Mouse (Mus musculus) cerebellum, postnatal 14 days (tissue): ENCODE results near the gene Arl3.

ENCODE experiments used
- DNase-seq, 2 experiments: peaks; one replicate each; pipeline ENCODE4 v3.0.0; 2021; ENCODE audit warnings: mixed read lengths in 2 of 2

Gene Arl3

GRCm38 (mm10) chr19:46532031-46532688, 40.8 kb downstream of the Arl3 start:
- peak; percentile 44 to 64 for DNase-seq

GRCm38 (mm10) chr19:46531071-46532030, 41.6 kb downstream of the Arl3 start:
- peak in 1 of 2 experiments; percentile 37 for DNase-seq

GRCm38 (mm10) chr19:46530449-46530990, 42.5 kb downstream of the Arl3 start:
- DNase-seq: peak in 1 of 2 experiments; percentile 15

DNA sequence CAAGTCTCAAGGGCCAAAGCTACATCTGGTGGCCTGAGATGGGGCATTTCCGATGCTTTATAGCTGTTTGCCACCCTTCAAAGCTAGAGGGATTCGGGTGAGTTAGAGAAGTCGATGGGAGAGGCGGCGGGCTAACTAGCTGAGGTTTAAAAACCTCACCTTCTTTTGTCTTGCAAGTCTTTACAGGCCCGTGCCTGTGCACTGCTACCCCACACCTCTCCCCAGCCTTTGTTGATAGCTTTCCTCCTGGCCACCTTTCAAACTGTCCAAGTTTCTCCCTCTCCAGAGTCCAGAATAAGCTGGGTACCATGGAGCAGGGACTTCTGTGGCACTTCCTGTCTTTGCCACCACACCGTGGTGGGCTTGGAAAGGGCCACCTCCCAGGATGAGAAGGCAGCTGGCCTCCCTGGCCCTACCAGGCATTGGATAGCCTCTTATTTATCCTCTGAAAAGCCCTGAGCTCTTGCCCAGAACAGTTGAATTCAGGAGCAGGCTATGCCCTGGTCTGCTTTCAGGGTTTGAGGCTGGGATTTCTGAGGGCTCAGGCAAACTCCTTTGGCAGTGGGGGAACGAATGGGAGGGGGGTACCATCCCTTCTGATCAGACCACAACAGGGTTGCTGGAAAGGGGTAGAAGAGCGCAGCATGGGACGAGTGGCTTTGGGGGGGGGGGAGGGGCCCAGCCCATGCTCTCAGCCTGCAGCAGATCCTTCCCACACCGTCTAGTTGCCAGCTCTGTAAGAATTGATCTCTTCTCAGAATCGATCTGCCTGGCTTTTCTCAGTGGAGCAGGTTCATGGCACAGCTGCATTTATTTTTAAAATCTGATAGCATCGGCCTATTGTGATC, 43.2 kb downstream of the Arl3 start:
- DNase-seq: peak in 1 of 2 experiments; percentile 26

- peak; percentile 65 to 69 for DNase-seq
Measured at GRCm38 (mm10) chr19:46528529-46529213, 44.3 kb downstream of the Arl3 start.

DNA sequence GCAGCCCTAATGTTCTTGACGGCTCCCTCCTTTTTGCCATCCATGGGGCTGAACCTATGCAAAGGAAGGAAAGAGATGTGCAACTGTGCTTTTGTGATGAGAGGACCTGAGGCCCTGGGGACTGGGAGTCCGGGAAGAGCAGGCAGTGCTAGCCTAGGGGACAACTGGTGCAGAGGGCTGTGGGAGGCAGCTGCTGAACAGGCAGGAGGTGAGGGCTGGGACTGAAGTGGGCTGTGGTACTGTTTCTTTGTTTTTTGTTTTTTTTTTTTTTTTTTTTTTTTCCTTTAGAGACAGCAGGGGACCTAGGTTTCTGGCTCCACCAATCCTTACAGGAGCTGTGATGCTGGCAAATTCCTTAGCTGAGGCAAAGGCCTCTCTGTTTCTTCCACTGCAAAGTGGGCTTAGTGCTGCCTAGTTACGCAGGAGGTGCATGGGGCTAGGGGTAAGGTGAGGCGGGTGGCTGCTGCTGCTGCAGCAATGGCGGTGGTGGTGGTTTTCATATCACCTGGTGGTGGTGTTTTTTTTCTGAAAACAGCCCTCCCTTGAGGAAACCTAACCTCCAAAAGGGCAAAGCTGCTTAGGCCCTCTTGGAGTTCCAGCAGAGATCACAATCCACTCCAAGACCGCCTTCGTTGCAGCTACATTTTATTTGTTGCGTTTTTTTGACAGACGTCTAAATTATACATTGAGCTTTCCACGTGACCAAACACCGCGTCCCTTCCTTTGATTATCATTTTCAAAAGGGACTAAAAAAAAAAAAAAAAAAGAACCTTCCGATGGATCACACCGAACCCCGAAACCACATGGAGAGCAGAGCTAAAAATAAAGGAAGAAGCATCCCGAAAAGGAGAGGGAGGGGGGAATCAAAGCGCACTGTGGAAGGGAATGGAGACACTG, 45.1 kb downstream of the Arl3 start:
- peak in 1 of 2 experiments; percentile 23 for DNase-seq

DNA sequence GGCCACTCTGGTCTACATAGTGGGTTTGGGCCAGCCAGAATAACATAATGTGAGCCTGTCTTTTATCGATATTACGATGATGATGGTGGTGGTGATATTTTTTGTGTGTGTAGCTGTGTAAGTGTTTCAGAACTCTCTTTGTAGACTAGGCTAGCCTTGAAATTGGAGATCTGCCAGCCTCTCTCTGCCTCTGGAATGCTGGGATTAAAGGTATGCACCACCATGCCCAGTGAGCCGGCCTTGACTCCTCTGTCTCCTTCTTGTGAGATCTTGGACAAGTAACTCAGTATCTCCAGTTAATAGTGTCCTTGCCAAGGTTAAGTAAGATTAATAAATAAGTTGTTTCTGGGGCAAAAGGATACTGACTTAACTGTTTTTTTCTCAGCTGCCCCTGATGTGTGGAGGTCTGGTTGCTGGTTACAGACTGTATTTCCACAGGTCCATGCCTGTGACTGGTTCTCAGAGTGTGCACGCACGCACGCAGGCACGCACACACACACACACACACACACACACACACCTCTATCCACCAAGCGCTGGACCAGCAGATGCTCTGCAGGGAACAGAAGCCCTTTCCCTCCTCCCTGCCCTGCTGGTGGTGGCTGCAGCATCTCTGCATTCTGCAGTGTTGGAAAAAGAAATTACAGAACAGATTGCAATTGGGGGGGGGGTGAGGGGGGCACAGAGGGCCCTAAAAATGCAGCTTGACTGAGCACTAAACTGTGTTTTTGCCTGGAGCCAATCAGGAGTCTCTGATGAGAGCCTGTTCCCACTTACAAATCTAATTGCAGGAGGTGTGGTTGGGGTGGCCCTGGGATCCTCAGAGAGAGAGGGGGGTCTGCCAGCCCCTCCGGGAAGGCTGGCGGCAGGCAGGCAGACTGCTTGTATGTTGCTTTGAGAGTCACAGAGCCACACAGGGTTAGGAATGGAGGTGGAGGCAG, 47.0 kb downstream of the Arl3 start:
- peak; percentile 54 to 66 for DNase-seq

DNA sequence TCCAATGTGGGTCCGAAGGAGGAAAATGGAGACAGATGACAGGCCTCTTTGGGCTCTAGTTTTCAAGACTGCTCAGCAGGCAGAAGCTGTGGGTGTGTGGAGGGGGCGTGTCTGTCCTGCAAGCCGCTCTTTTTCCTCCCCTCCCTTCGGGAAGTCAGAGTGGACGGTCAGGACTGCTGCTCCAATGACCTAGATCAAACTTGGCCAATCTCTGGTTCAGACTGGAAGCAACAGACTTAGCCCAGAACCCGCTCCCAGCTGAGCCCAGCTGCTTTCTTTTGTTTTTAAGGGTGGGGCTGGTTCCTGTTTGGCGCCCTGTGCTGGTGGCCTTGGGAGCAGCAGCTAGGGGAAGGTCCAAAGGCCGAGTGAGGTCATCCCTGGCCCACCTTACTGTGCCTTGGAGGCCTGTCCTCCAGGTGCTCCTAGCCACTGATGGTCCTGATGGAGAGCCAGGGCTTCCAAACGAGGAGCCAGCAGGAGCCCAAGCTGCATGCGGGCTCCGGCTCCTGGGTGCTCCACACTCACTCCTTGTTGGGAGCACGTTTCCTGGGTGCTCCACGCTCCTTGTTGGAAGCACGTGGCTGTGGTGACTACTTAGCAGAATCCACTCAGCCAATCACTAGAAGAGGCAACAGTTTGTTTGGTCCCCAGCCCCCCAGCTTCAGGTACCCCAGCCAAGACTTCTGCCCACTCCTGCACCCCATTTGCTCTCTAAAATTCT, 48.2 kb downstream of the Arl3 start:
- peak in 1 of 2 experiments; percentile 20 for DNase-seq

- no peak for DNase-seq
Measured at GRCm38 (mm10) chr19:46524152-46524544, 48.9 kb downstream of the Arl3 start.

DNA sequence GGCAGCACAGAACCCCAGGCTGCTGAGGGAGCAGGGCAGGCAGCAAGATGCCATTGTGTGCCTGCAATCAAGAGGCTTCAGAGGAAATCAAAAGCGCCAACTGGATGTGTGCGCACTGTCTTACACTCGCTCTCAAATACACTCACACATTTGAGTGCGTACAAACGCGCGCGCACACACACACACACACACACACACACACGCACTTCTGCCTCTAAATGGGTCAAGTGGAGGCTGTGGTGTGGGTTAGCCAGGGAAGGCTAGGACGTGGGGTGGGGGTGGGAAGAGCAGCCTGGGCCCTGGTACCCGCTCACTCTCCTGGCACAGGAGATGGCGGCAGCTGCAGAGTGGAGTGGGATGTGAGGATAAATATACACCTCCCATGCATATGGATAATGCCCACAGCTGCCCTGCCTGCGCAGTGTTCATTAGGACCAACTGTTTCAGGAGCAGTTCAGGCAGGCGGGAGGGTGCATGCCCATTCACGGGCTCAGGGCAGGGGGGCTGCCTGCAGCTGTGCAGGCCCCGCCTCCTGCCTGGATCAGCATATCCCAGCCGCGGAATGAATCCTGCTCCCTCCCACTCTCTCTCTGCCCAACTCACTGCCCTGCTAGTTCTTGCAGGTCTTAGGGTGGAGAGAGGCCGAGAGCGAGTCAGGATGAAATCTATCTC, 49.4 kb downstream of the Arl3 start:
- DNase-seq: peak; percentile 48 to 57

GRCm38 (mm10) chr19:46523131-46523479, 49.9 kb downstream of the Arl3 start:
- DNase-seq: no peak

GRCm38 (mm10) chr19:46522433-46523044, 50.5 kb downstream of the Arl3 start:
- no peak for DNase-seq

DNA sequence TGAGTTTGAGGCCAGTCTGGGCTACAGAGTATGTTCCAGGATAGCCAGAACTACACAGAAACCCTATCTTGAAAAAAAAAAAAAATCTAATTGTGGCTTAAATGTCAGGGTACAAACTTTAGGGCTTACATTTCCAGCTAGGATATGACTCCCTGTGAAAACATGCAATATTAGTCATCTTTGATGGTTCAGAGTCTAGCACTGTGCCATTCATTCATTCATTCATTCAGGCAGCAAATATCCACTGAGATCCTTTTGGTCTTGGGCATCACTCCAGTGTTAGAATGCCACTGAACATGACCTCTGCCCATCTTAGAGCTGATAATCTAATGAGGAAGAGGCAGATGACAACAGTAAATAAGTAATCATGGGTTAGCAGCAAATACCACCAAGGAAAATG, 51.3 kb downstream of the Arl3 start:
- DNase-seq: no peak

- no peak for DNase-seq
Measured at GRCm38 (mm10) chr19:46518828-46519621, 54.0 kb downstream of the Arl3 start.

GRCm38 (mm10) chr19:46518352-46518787, 54.6 kb downstream of the Arl3 start:
- DNase-seq: no peak

DNA sequence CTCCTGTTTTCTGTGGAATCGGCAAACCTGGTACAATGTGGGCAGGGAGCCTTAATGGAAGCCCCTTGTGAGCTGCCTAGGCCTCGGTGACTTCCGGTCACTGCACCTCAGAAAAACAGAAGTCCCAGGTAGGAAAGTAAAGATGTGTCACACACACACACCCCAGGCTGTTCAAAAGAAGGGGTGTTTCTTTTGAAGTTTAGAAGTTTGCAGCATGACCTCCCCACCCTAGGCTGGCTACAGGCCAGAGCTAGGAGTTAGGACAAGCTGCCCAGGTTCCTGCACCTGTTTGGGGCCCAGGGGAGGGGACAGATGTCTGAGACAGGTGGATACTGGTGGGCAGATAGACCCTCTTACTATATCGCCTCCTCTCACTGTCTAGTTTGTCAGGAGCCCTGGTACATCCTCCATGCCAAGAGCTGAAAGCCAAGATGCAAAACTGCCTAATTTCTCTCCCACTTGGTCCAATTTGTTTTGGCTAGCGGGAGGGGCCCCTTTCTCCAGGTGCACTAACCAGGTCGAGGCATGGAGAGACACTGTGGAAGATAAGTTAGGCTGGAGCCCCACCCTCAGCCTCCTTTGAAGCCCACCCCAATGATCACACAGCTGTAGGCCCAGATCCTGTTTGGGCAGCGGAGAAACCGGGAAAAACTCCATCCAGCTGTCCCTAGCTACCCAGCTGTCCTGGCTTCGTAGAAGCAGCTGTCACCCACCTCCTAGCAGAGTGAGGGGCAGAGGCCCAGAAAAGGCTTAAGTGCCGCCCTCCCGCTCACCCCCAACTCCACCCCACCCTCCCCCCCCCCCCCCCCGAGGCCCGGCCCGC, 55.3 kb downstream of the Arl3 start:
- DNase-seq: no peak
